Mouse (Mus musculus) hindbrain, postnatal 0 days (tissue): Measurements from ENCODE around the gene Tubgcp6. TPM values are rescaled to one million over a fixed set of nuclear protein-coding genes. Genes with fewer than 3 reads are reported as not detected.

Experiments used
- ATAC-seq: fragments of 200-750 bp; cut with Nextera tagmentation; 2 replicates; pipeline ENCODE4 v1.8.0; 2017; ENCODE audit warnings: mild to moderate bottlenecking, moderate TSS enrichment, moderate library complexity
- DNase-seq: peaks from one replicate; pipeline ENCODE4 v3.0.0-alpha.2; 2015; ENCODE audit warnings: low spot score
- H3K27ac ChIP-seq: fragments of 300-500 bp; sonication (generic); 2 replicates; pipeline ENCODE4 v1.5.1; 2014; ENCODE audit warnings: mild to moderate bottlenecking
- H3K27me3 ChIP-seq: fragments of 300-500 bp; sonication (generic); 2 replicates; pipeline ENCODE4 v1.6.1; 2014; ENCODE audit warnings: low read length, mixed read lengths; ENCODE audit not compliant: insufficient read depth
- H3K36me3 ChIP-seq: fragments of 300-500 bp; sonication (generic); 2 replicates; pipeline ENCODE4 v1.6.1; 2014; ENCODE audit warnings: low read length, mixed read lengths; ENCODE audit not compliant: insufficient read depth
- H3K4me1 ChIP-seq: fragments of 300-500 bp; sonication (generic); 2 replicates; pipeline ENCODE4 v1.6.1; 2014; ENCODE audit warnings: antibody characterized with exemption, low read length, mixed read lengths; ENCODE audit not compliant: insufficient read depth
- H3K4me2 ChIP-seq: fragments of 300-500 bp; sonication (generic); 2 replicates; pipeline ENCODE4 v1.6.1; 2014; ENCODE audit warnings: low read depth, mild to moderate bottlenecking, low read length, moderate library complexity, mixed read lengths
- H3K4me3 ChIP-seq: fragments of 300-500 bp; sonication (generic); 2 replicates; pipeline ENCODE4 v1.5.1; 2014; ENCODE audit warnings: low read length
- H3K9ac ChIP-seq: fragments of 300-500 bp; sonication (generic); replicated peaks from 2 replicates; pipeline ENCODE4 v1.6.1; 2014; ENCODE audit warnings: mild to moderate bottlenecking, low read length, moderate library complexity, mixed read lengths
- H3K9me3 ChIP-seq: fragments of 300-500 bp; sonication (generic); 2 replicates; pipeline ENCODE4 v1.6.1; 2016; ENCODE audit warnings: low read length, mixed read lengths
- CTCF ChIP-seq: IDR thresholded peaks from 2 replicates; pipeline ENCODE4 v1.5.1; 2016; ENCODE audit warnings: antibody characterized with exemption, control low read depth, low read depth
- WGBS: fragments of 180-500 bp; shearing (Covaris S2); extraction: QIAGEN DNeasy Blood & Tissue Kit; methylation state at CpG from one replicate; pipeline ENCODE4 v1.1.7; 2014; 5-methylcytosine and 5-hydroxymethylcytosine counted together
- polyA plus RNA-seq: library from polyadenylated mRNA; unstranded; fragments of >200 nt; fragmentation: Nextera tagmentation; extraction: Ambion mirVana; gene quantifications from 2 replicates; pipeline ENCODE4 v1.2.1, GENCODE M21; 2015
- total RNA-seq: library from RNA; depleted of rRNA; stranded (reverse); fragments of >200 nt; gene quantifications from 2 replicates; pipeline ENCODE4 v1.2.3, GENCODE M21; 2014

The Tubgcp6 gene
- total and polyA plus RNA-seq, 2 experiments from 2014 or later: 10.6 to 54.7 TPM

- no peak for TF ChIP-seq CTCF
- Histone ChIP-seq H3K4me1 (no peaks in the 10 kb centered on the region), H3K4me2 (no peak overlapping the region), H3K36me3 (peaks cover 70% of the 10 kb centered on the region), H3K4me3 (no peak overlapping the region), H3K27me3 (no peaks in the 10 kb centered on the region), H3K27ac (no peak overlapping the region), H3K9me3 (no peaks in the 10 kb centered on the region), H3K9ac (no peak overlapping the region)
- ATAC-seq (no peak), DNase-seq (no peak)
- WGBS: 96% methylated on average over 1 of the region's 1 CpGs
Measured at GRCm38 (mm10) chr15:89106976-89107375, 15.9 kb downstream of the Tubgcp6 start.

DNA sequence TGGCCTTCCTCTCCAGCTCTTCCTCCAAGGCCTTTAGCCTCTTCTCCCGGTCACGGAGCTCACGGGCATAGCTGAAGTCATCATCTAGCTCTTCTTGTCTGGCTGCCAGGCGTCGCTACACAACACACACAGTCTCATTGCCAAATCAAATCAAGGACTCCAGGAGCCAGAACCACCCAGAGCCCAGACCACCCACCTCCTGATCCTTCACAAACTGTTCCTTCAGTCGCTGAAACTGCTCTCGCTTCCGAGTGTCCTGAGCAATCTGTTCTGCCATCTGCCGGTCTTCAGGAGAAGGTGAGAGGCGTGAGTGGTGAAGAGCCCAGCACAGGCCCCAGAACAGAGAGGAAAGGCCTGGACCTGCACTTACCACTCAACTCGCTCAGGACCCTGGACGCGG lies 16.8 kb downstream of the Tubgcp6 start:
- 84% methylated on average over 13 of the region's 13 CpGs for WGBS
- Histone ChIP-seq H3K27me3 (no peaks in the 10 kb centered on the region), H3K4me2 (no peak overlapping the region), H3K4me3 (no peak overlapping the region), H3K36me3 (peaks cover 73% of the 10 kb centered on the region), H3K4me1 (no peaks in the 10 kb centered on the region), H3K27ac (no peak overlapping the region), H3K9ac (no peak overlapping the region), H3K9me3 (no peaks in the 10 kb centered on the region)
- DNase-seq: no peak
- no peak for ATAC-seq
- TF ChIP-seq CTCF: no peak

- no peak for TF ChIP-seq CTCF
- H3K36me3 ChIP-seq: peaks cover 72% of the 10 kb centered on the region
- no peak overlapping the region for H3K4me2 ChIP-seq
- no peak overlapping the region for H3K9ac ChIP-seq
- DNase-seq (peak; percentile 18), ATAC-seq (0 out of 2 replicates have a peak, but pooled peaks have one; percentile 40)
- H3K27ac ChIP-seq: no peak overlapping the region
- WGBS: 89% methylated on average over 8 of the region's 8 CpGs
- no peaks in the 10 kb centered on the region for H3K4me1 ChIP-seq
- no peaks in the 10 kb centered on the region for H3K9me3 ChIP-seq
- no peak overlapping the region for H3K4me3 ChIP-seq
- no peaks in the 10 kb centered on the region for H3K27me3 ChIP-seq
Measured at GRCm38 (mm10) chr15:89104425-89104824, 18.5 kb downstream of the Tubgcp6 start.

- no peak overlapping the region for H3K4me2 ChIP-seq
- no peak overlapping the region for H3K27ac ChIP-seq
- H3K4me1 ChIP-seq: no peaks in the 10 kb centered on the region
- H3K36me3 ChIP-seq: peaks cover 71% of the 10 kb centered on the region
- no peak overlapping the region for H3K9ac ChIP-seq
- no peaks in the 10 kb centered on the region for H3K27me3 ChIP-seq
- H3K4me3 ChIP-seq: no peak overlapping the region
- DNase-seq (no peak), ATAC-seq (0 out of 2 replicates have a peak, but pooled peaks have one; percentile 15)
- no peak for TF ChIP-seq CTCF
- no peaks in the 10 kb centered on the region for H3K9me3 ChIP-seq
- 81% methylated on average over 10 of the region's 10 CpGs for WGBS
Measured at GRCm38 (mm10) chr15:89103921-89104320, 19.0 kb downstream of the Tubgcp6 start.

GRCm38 (mm10) chr15:89102646-89103045 lies 20.3 kb downstream of the Tubgcp6 start:
- DNase-seq (no peak), ATAC-seq (no peak)
- no peak overlapping the region for H3K4me2 ChIP-seq
- no peak for TF ChIP-seq CTCF
- no peaks in the 10 kb centered on the region for H3K4me1 ChIP-seq
- H3K27ac ChIP-seq: no peak overlapping the region
- H3K36me3 ChIP-seq: peaks cover 72% of the 10 kb centered on the region
- no peaks in the 10 kb centered on the region for H3K9me3 ChIP-seq
- WGBS: 36% methylated on average over 5 of the region's 5 CpGs
- H3K27me3 ChIP-seq: no peaks in the 10 kb centered on the region
- no peak overlapping the region for H3K9ac ChIP-seq
- no peak overlapping the region for H3K4me3 ChIP-seq

DNA sequence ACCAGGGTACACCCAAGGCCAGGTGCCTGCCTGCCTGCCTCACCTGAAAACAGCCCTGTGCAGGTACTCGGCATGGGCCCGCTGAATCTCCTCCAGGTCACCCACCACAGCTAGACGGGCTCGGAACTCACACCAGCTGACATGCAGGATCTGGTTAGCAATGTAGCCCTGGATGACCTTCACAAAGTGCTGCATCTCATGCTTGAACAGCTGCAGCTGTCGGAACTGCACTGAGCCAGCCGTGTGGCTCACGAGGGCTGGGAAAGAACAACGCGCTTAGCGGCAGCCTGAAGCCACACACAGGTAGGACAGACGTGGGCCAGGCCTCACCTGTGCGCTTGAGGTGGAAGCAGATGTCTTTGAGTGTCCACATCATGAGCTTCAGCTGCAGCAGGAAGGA lies 22.1 kb downstream of the Tubgcp6 start:
- Histone ChIP-seq H3K27me3 (no peaks in the 10 kb centered on the region), H3K4me1 (no peaks in the 10 kb centered on the region), H3K9me3 (no peaks in the 10 kb centered on the region), H3K4me3 (no peak overlapping the region), H3K36me3 (peaks cover 75% of the 10 kb centered on the region), H3K9ac (no peak overlapping the region), H3K27ac (no peak overlapping the region), H3K4me2 (no peak overlapping the region)
- 83% methylated on average over 12 of the region's 12 CpGs for WGBS
- DNase-seq (no peak), ATAC-seq (no peak)
- no peak for TF ChIP-seq CTCF

GRCm38 (mm10) chr15:89098616-89099015 lies 24.3 kb downstream of the Tubgcp6 start:
- no peak for ATAC-seq
- no peak overlapping the region for H3K4me2 ChIP-seq
- DNase-seq: no peak
- H3K9ac ChIP-seq: no peak overlapping the region
- 83% methylated on average over 7 of the region's 7 CpGs for WGBS
- H3K4me3 ChIP-seq: no peak overlapping the region
- peaks cover 77% of the 10 kb centered on the region for H3K36me3 ChIP-seq
- no peak for TF ChIP-seq CTCF
- H3K9me3 ChIP-seq: no peaks in the 10 kb centered on the region
- no peaks in the 10 kb centered on the region for H3K4me1 ChIP-seq
- H3K27me3 ChIP-seq: no peaks in the 10 kb centered on the region
- no peak overlapping the region for H3K27ac ChIP-seq
